Mouse (Mus musculus): Measurements from ENCODE around the gene Cldn7.
"Not testable (repeated sequence)": the region's sequence is repeated elsewhere in the genome, so short reads cannot be mapped to it uniquely, and the experiment has no call there.

GRCm38 (mm10) chr11:69955618-69956017 is 9.0 kb upstream of the Cldn7 start:
- not testable (repeated sequence) for TF ChIP-seq CTCF (IDR thresholded peaks at IDR 0.05; ENCODE audit: borderline replicate concordance, extremely low read depth, insufficient read depth, insufficient read length); POLR2A (IDR thresholded peaks at IDR 0.05; ENCODE audit: borderline replicate concordance, extremely low read depth, insufficient read depth, insufficient read length, poor library complexity, severe bottlenecking)

Measured in brain, embryonic 14.5 days (tissue).